Mouse (Mus musculus) midbrain, embryonic 14.5 days (tissue): Measurements from ENCODE around the gene Cdk14. TPM values are rescaled to one million over a fixed set of nuclear protein-coding genes. Genes with fewer than 3 reads are reported as not detected.
"Not testable (repeated sequence)": the region's sequence is repeated elsewhere in the genome, so short reads cannot be mapped to it uniquely, and the experiment has no call there.

Experiments used
- ATAC-seq: fragments of 200-750 bp; cut with Nextera tagmentation; 2 replicates; pipeline ENCODE4 v1.8.0; 2017; ENCODE audit warnings: moderate number of reproducible peaks, moderate library complexity; ENCODE audit not compliant: low FRiP score, low TSS enrichment
- DNase-seq: peaks from one replicate; pipeline ENCODE4 v3.0.0-alpha.2; 2015
- H3K27ac ChIP-seq: fragments of 300-500 bp; sonication (generic); replicated peaks from 2 replicates; pipeline ENCODE4 v1.5.1; 2014; ENCODE audit warnings: mild to moderate bottlenecking, low read depth, low read length, moderate library complexity
- H3K27me3 ChIP-seq: fragments of 300-500 bp; sonication (generic); 2 replicates; pipeline ENCODE4 v1.6.1; 2014; ENCODE audit warnings: low read length, control low read depth, mixed read lengths; ENCODE audit not compliant: control insufficient read depth, insufficient read depth
- H3K36me3 ChIP-seq: fragments of 300-500 bp; sonication (generic); 2 replicates; pipeline ENCODE4 v1.6.1; 2014; ENCODE audit warnings: low read length, control low read depth; ENCODE audit not compliant: control insufficient read depth, insufficient read depth
- H3K4me1 ChIP-seq: fragments of 300-500 bp; sonication (generic); 2 replicates; pipeline ENCODE4 v1.6.1; 2014; ENCODE audit warnings: mild to moderate bottlenecking, antibody characterized with exemption, low read length, control low read depth; ENCODE audit not compliant: control insufficient read depth, insufficient read depth
- H3K4me2 ChIP-seq: fragments of 300-500 bp; sonication (generic); 2 replicates; pipeline ENCODE4 v1.6.1; 2014; ENCODE audit warnings: mild to moderate bottlenecking, low read length, moderate library complexity
- H3K4me3 ChIP-seq: fragments of 300-500 bp; sonication (generic); replicated peaks from 2 replicates; pipeline ENCODE4 v1.5.1; 2014; ENCODE audit warnings: low read depth, low read length
- H3K9ac ChIP-seq: fragments of 300-500 bp; sonication (generic); replicated peaks from 2 replicates; pipeline ENCODE4 v1.6.1; 2014; ENCODE audit warnings: mild to moderate bottlenecking, low read length, moderate library complexity
- H3K9me3 ChIP-seq: fragments of 300-500 bp; sonication (generic); 2 replicates; pipeline ENCODE4 v1.6.1; 2016; ENCODE audit warnings: low read length, control low read depth, mixed read lengths; ENCODE audit not compliant: control insufficient read depth
- WGBS: fragments of 180-500 bp; shearing (Covaris S2); extraction: QIAGEN DNeasy Blood & Tissue Kit; methylation state at CpG from one replicate; pipeline ENCODE4 v1.1.7; 2014; 5-methylcytosine and 5-hydroxymethylcytosine counted together
- polyA plus RNA-seq: library from polyadenylated mRNA; unstranded; fragments of >200 nt; fragmentation: Nextera tagmentation; extraction: Ambion mirVana; gene quantifications from 2 replicates; pipeline ENCODE4 v1.2.1, GENCODE M21; 2014

Cdk14 gene
- polyA plus RNA-seq, 1 experiment from 2014 or later, result 54.0 TPM

- Histone ChIP-seq H3K9me3 (no peaks in the 10 kb centered on the region), H3K27ac (no peak overlapping the region), H3K4me1 (peaks cover 4% of the 10 kb centered on the region; the same call in 1 of the 2 replicates), H3K27me3 (no peaks in the 10 kb centered on the region), H3K4me3 (no peak overlapping the region), H3K36me3 (no peaks in the 10 kb centered on the region), H3K4me2 (no peak overlapping the region), H3K9ac (no peak overlapping the region)
- WGBS, result 72% methylated on average over 7 of the region's 7 CpGs
- DNase-seq, result no peak
- no peak for ATAC-seq
These were observed 502.4 kb downstream of the Cdk14 start for GRCm38 (mm10) chr5:4917743-4918142.

GRCm38 (mm10) chr5:4917274-4917673 is 502.8 kb downstream of the Cdk14 start:
- 74% methylated on average over 4 of the region's 4 CpGs for WGBS
- peaks cover 4% of the 10 kb centered on the region; the same call in 1 of the 2 replicates for H3K4me1 ChIP-seq
- ATAC-seq (no peak), DNase-seq (no peak)
- no peaks in the 10 kb centered on the region for H3K27me3 ChIP-seq
- no peak overlapping the region for H3K4me3 ChIP-seq
- H3K36me3 ChIP-seq, result no peaks in the 10 kb centered on the region
- no peak overlapping the region for H3K27ac ChIP-seq
- H3K4me2 ChIP-seq, result no peak overlapping the region
- H3K9me3 ChIP-seq, result no peaks in the 10 kb centered on the region
- H3K9ac ChIP-seq, result no peak overlapping the region

GRCm38 (mm10) chr5:4916390-4917273 is 503.5 kb downstream of the Cdk14 start:
- H3K9me3 ChIP-seq, result no peaks in the 10 kb centered on the region
- H3K27me3 ChIP-seq, result no peaks in the 10 kb centered on the region
- H3K4me2 ChIP-seq, result no peak overlapping the region
- no peak overlapping the region for H3K4me3 ChIP-seq
- no peak; the same call in 1 of the 2 replicates for ATAC-seq
- H3K27ac ChIP-seq, result 0 out of 2 replicates have a peak overlapping the region, but pooled peaks have one; percentile 52
- H3K9ac ChIP-seq, result no peak overlapping the region
- H3K4me1 ChIP-seq, result peaks cover 4% of the 10 kb centered on the region
- DNase-seq, result peak; percentile 44
- WGBS, result 66% methylated on average over 10 of the region's 10 CpGs
- H3K36me3 ChIP-seq, result no peaks in the 10 kb centered on the region

GRCm38 (mm10) chr5:4904911-4905310 is 515.2 kb downstream of the Cdk14 start:
- H3K4me2 ChIP-seq, DNase-seq, ATAC-seq, H3K27me3 ChIP-seq, H3K4me1 ChIP-seq, H3K27ac ChIP-seq, H3K36me3 ChIP-seq, H3K4me3 ChIP-seq, H3K9me3 ChIP-seq, H3K9ac ChIP-seq: not testable (repeated sequence)
- WGBS, result 81% methylated on average over 3 of the region's 3 CpGs

- Histone ChIP-seq H3K4me1 (peaks cover 6% of the 10 kb centered on the region; the same call in 1 of the 2 replicates), H3K9ac (no peak overlapping the region), H3K27ac (no peak overlapping the region), H3K36me3 (no peaks in the 10 kb centered on the region), H3K9me3 (no peaks in the 10 kb centered on the region), H3K4me2 (no peak overlapping the region), H3K4me3 (no peak overlapping the region), H3K27me3 (no peaks in the 10 kb centered on the region)
- DNase-seq, result no peak
- no peak for ATAC-seq
- WGBS, result 96% methylated on average over 2 of the region's 2 CpGs
These were observed 521.9 kb downstream of the Cdk14 start for GRCm38 (mm10) chr5:4898241-4898640.

- Histone ChIP-seq H3K27me3 (no peaks in the 10 kb centered on the region), H3K36me3 (no peaks in the 10 kb centered on the region), H3K27ac (peak overlapping the region; percentile 50; the same call in 1 of the 2 replicates), H3K4me3 (no peak overlapping the region), H3K9me3 (no peaks in the 10 kb centered on the region), H3K4me2 (no peak overlapping the region), H3K9ac (no peak overlapping the region), H3K4me1 (peaks cover 22% of the 10 kb centered on the region)
- WGBS, result 63% methylated on average over 3 of the region's 3 CpGs
- ATAC-seq (no peak), DNase-seq (no peak)
These were observed 525.1 kb downstream of the Cdk14 start for GRCm38 (mm10) chr5:4894988-4895387.

GRCm38 (mm10) chr5:4893852-4894207 is 526.3 kb downstream of the Cdk14 start:
- H3K9me3 ChIP-seq, result no peaks in the 10 kb centered on the region
- peak; percentile 62 for DNase-seq
- no peaks in the 10 kb centered on the region for H3K27me3 ChIP-seq
- H3K36me3 ChIP-seq, result no peaks in the 10 kb centered on the region
- H3K27ac ChIP-seq, result peak overlapping the region; percentile 85
- ATAC-seq, result no peak
- peaks cover 22% of the 10 kb centered on the region for H3K4me1 ChIP-seq
- H3K4me2 ChIP-seq, result no peak overlapping the region
- H3K4me3 ChIP-seq, result no peak overlapping the region
- 76% methylated on average over 5 of the region's 5 CpGs for WGBS
- no peak overlapping the region for H3K9ac ChIP-seq

GRCm38 (mm10) chr5:4893206-4893851 is 526.8 kb downstream of the Cdk14 start:
- no peak overlapping the region for H3K4me3 ChIP-seq
- no peaks in the 10 kb centered on the region for H3K27me3 ChIP-seq
- peak; percentile 64 for DNase-seq
- no peaks in the 10 kb centered on the region for H3K9me3 ChIP-seq
- peak overlapping the region; percentile 15; the same call in 1 of the 2 replicates for H3K4me2 ChIP-seq
- H3K4me1 ChIP-seq, result peaks cover 22% of the 10 kb centered on the region
- no peak overlapping the region for H3K9ac ChIP-seq
- H3K27ac ChIP-seq, result peak overlapping the region; percentile 85
- no peak for ATAC-seq
- WGBS, result 63% methylated on average over 5 of the region's 5 CpGs
- no peaks in the 10 kb centered on the region for H3K36me3 ChIP-seq
